Mouse (Mus musculus) lung, postnatal 36 days (tissue): ENCODE measurements around the gene Abcc8.

ENCODE experiments used
- DNase-seq: peaks from one replicate; pipeline ENCODE4 v3.0.0; 2022; ENCODE audit warnings: mixed read lengths

The Abcc8 gene

DNA sequence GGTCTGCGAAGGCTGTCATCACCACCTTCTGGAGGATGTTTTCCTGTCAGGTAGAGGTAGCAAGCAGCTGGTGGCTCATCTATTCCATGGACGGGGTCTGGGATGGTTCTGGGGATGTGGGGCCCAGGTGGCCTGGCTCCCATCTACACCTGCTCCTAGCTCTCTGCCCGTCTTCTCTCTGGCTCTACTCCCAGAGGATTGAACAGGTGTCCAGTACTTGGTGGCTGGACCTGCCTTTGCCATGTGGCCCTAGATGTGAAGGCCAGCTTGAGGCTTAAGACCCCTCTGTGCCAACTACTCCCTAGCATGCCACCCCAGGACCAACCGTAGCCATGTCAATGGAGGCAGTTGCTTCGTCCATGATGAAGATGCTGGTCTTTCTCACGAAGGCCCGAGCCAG, 74.3 kb downstream of the Abcc8 start:
- DNase-seq = no peak

DNA sequence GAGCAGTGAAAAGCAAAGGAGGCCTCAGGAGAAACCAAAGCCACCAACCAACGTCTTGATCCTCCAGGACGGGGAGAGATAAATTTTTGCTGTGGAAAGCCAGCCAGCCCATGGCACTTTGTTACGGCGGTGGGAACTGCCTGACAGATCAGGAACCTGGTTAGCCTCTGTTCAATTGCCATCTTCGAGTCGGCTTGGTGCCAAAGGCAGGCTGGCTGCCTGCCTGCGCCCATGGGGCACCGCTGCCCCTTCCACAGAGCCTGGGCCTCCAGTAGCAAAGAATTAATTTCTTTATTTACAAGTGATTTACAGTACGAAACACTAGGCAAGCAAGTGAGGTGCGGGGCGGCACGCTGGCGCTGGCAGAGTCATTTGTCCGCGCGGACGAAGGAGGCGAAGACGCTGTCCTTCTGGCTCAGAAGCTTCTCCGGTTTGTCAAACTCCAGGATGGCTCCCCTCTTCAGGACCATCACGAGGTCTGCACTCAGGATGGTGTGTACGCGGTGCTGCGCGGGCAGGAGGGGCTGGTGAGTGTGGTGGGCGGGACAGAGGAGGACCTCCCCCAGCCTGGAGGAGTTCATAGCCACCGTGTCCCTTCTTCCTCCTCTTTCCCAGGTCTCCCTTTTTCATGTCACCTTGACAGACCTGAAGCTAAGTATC, 75.4 kb downstream of the Abcc8 start:
- no peak for DNase-seq

DNA sequence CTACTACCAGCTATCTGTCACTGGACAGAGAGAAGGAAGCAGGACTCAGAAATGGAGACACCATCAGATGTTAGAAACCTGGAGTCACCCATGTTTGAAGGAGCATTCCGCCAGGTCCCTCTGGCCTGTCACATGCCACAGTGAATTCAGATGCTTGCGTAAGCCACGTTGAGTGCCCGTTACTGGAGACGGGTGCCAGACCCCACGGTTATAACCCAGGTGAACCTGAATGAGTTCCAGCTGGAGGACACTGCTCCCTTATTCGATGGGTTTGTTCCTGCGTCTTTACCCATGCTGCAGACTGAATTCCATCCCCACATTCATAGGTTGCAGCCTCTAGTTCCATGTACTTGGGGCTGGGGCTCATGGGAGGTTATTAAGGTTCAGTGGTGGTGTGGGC, 76.1 kb downstream of the Abcc8 start:
- DNase-seq = no peak

DNA sequence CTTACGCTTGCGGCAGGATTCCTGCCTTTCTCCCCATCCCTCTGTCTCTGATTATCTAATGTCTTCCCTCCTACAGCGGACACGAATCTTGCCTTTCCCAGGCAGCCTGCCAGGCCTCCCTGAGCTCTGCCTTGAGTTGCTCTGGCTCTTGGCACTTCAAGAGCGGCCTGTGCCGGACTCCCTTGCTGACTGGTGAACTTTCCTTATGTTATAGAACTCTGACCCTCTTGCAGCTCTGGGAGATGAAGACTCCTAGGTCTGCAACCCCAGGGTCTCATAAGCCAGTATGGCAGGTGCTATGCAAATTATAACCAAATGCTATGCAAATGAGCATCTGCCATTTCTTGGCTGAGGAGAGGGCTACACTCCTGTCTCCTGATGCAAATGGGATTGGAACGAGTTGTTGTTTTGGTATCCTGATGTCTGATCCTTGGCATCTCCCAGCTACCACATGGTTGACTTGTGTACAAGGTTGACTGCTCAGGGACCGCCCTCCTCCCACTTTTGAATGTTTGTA, 76.7 kb downstream of the Abcc8 start:
- DNase-seq = no peak

DNA sequence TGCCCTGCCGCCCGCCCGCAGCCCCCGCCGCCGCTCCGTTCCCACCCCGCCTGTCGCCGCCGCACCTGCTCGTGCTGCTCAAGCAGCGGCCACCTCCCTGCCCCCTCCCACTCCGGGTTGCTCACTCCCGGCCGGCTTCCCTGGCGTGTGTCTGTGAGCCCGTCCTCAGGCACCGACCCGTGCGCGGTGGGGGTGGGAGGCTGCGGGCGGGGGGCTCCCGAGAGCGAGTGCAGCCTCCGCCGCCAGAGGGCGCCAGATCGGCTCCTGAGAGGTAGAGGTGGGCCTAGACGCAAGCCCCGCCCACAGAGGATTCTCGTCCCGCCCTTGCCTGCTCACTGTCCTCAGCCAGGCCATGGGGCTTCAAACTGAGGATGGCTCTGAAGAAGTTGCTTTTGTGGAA, 79.3 kb downstream of the Abcc8 start, which contains the start of gene Kcnj11:
Gene Kcnj11, minus strand, starts transcription at position 202 of the 400 bp plus-strand sequence.
- DNase-seq = peak; percentile 74

DNA sequence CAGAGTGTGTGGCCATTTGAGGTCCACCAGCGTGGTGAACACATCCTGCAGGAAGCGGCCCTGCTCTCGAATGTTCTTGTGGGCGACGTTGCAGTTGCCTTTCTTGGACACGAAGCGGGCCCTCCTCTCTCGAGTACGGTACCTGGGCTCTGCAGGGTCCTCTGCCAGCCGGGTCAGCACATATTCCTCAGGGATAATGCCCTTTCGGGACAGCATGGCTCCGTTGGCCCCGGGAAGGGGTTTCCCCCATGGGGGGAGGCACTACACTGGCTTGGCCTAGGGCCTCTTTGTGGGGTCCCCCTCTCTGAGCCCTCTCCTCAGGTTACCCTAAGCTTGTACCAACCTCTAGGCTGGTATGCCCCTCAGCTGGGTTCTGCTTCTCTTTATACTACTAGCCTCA, 80.2 kb downstream of the Abcc8 start:
- no peak for DNase-seq

DNA sequence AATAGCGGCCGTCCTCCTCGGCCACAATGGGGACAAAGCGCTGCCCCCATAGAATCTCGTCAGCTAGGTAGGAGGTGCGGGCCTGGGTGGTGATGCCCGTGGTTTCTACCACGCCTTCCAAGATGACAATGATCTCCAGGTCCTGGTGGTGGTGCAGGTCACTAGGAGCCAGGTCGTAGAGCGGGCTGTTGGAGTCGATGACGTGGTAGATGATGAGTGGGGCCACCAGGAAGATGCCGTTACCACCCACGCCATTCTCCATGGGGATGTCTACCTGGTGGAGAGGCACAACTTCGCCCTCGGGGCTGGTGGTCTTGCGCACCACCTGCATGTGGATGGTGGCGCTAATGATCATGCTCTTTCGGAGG, 80.9 kb downstream of the Abcc8 start:
- no peak for DNase-seq

DNA sequence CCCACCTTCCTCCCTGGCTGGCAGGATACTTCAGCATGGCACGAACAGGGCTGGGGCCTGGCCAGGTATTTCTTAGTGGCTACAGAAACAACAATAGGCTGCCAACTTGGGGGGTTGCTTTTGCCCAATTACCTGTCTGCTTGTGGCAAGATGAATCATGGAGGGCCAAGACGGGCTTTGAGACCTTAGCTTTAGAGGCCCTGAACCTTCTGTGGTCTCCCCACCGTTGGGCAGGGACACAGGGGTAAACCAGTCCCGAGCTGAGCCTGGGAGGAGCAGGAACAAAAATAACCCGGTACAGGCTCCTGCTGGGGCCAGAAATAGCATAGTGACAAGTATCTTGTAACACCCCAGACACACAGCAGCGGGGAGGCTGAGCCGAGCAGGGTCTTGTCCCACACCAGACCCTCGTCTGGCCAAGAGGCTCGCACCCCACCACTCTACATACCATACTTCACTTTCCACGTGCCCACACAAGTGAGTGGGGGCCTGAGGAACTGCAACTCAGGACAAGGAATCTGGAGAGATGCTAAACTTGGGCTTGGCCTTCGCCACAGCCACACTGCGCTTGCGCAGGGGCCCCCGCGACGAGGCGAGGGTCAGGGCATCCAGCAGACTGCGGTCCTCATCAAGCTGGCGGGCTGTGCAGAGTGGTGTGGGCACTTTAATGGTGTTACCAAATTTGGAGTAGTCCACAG, 81.5 kb downstream of the Abcc8 start:
- DNase-seq = no peak

DNA sequence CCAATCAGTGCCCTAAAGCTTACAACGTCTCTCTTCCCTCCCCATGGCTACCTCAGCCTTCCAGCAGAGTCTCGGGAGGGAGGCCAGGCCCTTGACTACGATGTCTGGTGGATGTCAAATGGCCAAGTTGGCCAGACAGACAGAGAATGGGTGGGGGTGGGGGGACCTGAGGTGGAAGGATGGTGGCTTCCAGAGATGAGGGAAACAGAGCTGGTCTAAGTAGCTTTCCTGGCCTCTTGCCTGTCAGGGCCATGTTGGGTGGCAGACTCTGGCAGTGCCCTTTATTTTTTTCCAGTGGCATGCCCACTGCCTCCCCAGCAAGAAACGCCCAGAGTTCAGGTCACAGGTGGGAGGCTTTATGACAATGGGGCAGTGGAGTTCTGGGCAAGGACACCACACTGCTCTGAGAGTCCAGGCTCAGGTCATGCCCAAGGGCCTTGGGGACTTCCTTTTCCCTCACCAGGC, 82.5 kb downstream of the Abcc8 start:
- no peak for DNase-seq

DNA sequence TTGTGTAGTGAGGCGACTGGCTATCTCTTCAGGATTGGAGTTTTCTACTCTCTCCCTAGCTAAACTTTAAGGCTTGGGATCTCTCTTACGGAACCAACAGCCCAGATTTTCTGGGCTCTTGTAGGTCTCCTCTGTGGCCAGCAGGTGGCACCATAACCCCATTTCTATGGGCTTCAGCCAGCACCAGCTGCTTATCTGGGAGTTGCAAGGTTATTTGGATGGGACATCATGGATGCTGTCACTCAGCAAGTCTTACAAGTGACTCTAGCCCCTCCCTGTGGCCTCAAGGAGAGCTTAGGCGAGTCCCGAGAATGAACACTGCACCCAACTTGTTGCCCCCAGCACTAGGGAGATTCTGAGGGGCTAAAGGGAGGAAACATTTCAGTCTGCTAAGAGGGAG, 83.7 kb downstream of the Abcc8 start:
- peak; percentile 64 for DNase-seq

DNA sequence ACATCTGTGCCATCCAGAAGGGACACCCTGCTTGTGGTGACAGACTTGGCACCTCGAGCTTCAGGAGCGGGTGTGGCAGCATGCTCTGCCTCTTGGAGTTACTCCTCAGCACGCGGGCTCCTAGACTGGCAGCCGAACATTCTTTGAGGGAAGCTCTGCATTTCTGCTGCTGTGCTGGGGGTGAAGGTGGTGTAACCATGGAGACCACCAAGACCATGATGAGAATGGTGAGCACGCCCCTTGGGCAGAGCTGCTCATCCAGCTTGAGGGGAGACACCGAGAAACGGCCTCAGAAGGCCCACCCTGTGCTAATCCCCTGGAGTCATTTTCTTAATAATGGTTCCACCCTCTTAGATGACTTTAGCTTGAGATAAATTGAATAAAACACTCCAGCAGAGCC, 87.0 kb downstream of the Abcc8 start:
- no peak for DNase-seq

DNA sequence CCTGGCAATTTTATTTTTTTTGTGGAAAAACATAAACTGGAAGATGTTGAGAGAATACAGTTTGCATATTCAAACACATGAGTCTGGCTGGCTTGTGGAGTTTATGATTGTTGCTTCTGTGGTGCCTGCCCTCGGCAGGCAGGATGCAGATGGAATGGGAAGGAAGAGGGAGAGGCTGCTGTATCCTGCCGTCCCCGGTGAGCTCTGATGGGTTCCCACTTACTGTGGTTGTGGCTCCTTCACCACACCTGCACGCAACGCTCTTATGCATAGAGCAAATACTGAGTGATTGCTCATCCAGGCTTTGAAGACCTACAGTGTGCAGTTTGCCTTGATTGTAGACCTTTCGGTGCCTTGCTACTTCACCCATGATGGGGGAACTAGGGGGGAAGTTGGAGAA, 91.6 kb downstream of the Abcc8 start:
- DNase-seq = no peak

DNA sequence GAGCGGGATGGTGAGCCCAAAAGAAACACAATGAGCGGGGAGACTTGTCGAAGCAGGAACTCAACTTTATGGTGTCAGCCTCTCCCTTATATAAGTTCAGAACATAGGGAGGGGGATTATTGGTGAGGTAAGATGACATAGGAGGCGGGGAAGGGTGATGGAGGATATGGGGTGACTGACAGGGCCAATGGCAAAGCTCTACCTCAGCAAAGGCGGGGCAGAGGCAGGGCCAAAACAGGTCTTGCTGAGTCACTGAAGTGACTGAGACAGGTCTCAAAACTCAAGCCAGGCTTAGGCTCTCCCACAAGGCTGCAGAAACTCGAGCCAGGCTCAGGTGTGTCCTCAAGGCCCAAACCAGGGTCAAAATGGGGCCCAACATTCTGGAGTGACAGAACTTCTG, 93.5 kb downstream of the Abcc8 start:
- DNase-seq = no peak

DNA sequence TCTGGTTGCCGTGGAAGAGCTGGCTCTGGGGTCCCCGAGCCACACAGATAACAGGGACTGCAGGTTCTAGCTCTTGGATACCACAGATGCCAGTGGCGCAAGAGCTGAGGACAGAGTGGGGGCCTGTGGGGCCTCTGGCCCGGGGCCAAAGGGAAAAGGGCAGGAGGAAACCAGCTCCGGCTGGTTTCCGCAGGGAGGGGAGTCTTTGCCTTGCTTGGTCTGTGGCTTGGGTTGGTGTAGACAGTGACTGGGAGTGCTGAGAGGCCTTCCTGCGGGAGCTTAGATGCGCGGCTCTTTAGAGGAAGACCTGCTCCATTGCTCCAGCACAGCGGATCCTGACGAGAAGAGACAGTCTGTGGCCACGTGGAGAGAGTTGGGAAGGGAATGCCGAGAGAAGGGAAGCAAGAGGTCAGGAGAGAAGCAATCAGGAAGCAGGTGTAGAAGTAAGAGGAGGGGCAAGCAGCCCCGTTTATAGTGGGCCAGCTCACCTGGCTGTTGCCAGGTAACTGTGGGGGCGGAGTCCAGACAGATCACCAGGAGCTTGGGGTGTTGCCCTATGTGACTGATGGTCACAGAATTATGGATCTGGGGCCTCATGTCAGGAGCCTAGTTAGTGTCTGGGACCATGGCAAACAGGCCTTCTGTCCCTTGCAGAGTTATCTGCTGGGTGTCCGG, 94.9 kb downstream of the Abcc8 start:
- no peak for DNase-seq

DNA sequence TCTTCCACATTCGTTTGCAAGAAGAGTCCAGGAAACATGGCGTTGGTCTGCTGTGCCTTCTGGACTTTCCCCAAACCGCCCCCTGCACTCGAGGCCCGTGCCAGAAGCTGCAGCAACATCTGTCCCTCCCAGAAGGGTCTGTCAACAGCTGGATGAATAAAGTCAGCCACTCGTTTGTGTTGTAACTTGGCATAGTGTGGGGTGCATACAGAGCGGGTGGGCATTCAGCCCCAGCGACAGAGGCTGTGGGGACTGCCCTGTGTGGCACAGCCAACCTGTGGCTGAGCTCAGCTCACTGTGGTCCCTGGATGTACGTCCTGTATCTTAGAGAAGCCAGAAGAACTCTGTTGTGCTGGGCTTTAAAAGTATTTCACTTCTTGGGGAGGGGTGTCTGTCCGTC, 95.8 kb downstream of the Abcc8 start:
- DNase-seq = no peak

DNA sequence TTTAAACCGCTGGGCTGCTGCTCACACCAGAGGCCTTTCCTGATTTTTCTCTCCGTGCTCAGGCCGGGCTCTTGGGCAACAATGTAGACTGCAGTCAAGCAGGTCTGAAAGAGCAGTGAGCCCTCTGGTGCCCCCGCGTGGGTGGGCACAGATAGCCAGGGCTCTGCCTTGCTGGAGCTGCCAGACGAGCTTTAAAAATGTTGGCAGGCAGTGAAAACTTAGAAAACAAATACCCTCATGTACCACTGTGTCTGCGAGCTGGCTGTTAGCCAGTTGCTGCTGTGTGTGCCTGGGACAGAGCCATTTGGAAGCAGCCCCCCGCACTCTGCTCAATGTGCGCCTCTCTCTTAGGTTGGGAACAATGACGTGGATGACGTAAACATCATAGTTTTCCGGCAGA, 102.2 kb downstream of the Abcc8 start:
- DNase-seq = no peak

DNA sequence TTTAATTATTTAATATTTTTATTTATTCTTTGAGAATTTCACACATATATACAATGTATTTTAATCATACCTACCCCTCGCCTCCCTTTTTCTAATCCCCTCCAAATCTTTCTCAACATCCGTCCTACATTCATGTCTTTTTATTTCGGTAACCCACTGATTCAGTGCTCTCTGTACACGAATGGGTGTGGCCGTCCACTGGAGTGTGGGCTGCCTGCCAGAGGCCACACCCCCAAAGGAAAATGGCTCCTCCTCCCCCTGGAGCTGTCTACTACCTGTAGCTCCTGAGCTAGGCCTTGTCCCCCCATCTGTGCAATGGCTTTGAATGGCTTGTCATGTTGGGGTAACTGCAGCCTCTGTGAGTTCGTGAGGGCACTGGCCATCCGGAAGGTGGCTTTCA, 103.0 kb downstream of the Abcc8 start:
- DNase-seq = no peak

DNA sequence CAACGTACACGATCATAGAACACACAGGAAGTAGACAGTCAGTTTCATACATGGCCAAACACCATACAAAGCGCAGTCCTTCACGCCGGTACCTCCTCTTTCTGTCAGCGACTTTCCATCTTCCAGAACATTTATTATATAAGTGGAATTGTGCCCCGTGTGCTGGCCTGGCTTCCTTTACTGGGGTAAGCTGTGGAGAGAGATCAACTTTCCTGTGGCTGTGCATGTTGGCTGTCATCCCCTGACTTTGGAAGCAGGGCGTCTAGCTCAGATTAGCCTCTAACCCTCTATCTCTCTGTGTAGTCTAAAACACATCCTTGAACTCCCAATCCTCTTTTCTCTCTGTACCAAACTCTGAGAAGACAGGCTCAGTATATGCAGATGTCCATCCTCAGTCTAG, 111.0 kb downstream of the Abcc8 start:
- no peak for DNase-seq

DNA sequence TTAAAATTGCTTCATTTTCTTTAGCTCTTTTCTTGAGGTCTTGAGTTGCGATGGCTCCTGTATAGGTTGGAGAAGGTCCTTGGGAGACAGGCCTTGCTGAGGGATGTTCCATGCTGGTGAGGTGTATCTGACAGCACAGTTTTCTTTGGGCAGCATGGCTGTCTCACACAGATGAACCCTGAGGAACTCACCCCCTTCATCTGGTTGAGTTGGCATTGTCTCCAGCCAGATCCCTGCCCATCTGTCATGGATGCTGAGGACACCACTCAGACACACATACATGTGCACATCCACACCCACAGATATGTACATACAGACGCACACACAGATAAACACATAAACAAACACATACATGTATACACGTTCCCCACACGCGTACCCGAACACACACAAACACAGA, 116.5 kb downstream of the Abcc8 start:
- no peak for DNase-seq

DNA sequence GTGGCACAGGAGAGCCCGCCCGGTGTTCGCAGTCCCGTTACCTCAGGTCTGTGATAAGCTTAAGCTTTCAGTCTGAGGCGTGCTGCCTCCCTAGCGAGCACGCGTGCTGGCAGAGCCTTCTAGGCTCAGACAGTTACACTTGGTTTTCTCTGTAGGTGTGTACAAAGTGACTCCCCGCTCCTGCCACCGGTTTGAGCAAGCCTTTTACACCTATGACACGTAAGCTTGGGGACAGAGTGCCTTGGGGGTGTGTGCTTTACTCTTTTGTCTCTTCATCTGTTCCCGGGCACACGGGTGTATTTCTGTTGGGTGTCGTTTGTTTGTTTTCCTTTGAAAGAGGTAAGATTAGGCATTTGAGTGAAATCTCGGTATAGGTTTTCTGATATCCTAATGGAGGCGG, 118.2 kb downstream of the Abcc8 start:
- no peak for DNase-seq

DNA sequence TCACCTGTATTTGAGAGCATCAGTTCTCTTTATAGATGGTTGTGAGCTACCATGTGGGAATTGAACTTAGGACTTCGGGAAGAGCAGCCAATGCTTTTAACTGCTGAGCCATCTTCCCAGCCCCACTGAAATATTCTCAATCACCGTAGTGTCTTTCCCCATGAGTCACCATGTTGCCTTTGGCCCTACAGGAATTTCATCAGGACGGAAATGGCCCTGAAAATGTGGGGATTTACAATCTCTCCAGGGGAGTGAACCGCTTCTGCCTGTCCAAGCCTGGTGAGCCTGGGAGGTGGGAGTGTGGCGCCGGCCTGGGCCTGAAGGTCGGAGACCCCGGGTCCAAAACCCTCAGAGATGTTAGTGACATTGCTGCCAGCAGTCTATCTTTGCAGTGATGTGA, 119.1 kb downstream of the Abcc8 start:
- DNase-seq = no peak

DNA sequence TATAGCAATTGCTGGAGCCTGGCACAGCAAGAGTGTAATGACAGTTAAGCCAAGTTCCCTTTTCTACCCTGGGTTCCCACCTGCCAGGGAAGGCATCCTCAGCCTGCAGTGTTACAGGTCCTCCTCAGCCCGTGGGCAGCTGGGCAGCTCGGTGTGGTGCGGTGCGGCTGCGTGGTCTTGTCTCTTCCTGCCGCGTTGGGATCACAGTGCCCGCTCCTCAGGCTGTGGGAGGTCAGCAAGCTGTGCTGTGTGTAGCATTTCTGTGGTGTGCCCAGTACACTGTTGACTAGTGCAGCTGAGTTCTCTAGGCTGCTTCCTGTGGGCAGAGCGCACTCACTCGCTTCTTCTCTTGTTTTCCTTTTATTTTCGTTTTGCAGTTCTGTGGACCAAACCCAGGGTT, 121.0 kb downstream of the Abcc8 start:
- peak; percentile 7 for DNase-seq
